Mouse (Mus musculus) layer of hippocampus, adult 8-10 months (tissue): ENCODE measurements around the gene Rasl2-9. TPM values are rescaled to one million over a fixed set of nuclear protein-coding genes. Genes with fewer than 3 reads are reported as not detected.
"Not testable (repeated sequence)": the region's sequence is repeated elsewhere in the genome, so short reads cannot be mapped to it uniquely, and the experiment has no call there.

Experiments
- DNase-seq, 2 experiments: peaks; one replicate each; pipeline ENCODE4 v3.0.0; 2022; ENCODE audit warnings: low spot score in 2 of 2
- total RNA-seq, 4 experiments: library from RNA; stranded (reverse); gene quantifications; 2 replicates each; pipeline ENCODE4 v1.2.4; 2022

Gene Rasl2-9
- 1 to 10 TPM in 1 of 4 experiments, under 1 TPM in 2, not detected in 1; 0.63 to 1.0 (median 0.77) TPM for total RNA-seq

- peak; percentile 50 to 61 for DNase-seq
These were observed at the start of gene Rasl2-9 for GRCm38 (mm10) chr7:5125549-5126406. Gene Rasl2-9 (minus strand): TSS chr7:5125950.

GRCm38 (mm10) chr7:5149570-5149969 is 23.8 kb upstream of the Rasl2-9 start, which contains the start of gene Vmn1r55:
Gene Vmn1r55 (minus strand): TSS chr7:5149670.
- not testable (repeated sequence) for DNase-seq

- DNase-seq: no peak
These were observed 672 bp downstream of the Rasl2-9 start for GRCm38 (mm10) chr7:5125078-5125477.

GRCm38 (mm10) chr7:5116850-5117249 is 8.9 kb downstream of the Rasl2-9 start, which contains the start of gene Rfpl4:
Gene Rfpl4 (minus strand): TSS chr7:5116950.
- no peak for DNase-seq

- DNase-seq: no peak
These were observed 13.0 kb downstream of the Rasl2-9 start for GRCm38 (mm10) chr7:5112701-5113100.

- no peak for DNase-seq
These were observed 16.4 kb downstream of the Rasl2-9 start for GRCm38 (mm10) chr7:5109301-5109700.

GRCm38 (mm10) chr7:5108272-5108671 is 17.5 kb downstream of the Rasl2-9 start:
- DNase-seq: no peak

- DNase-seq: no peak
These were observed 23.2 kb downstream of the Rasl2-9 start for GRCm38 (mm10) chr7:5102564-5102963.

GRCm38 (mm10) chr7:5101066-5101663 is 24.6 kb downstream of the Rasl2-9 start:
- no peak for DNase-seq

GRCm38 (mm10) chr7:5099796-5100195 is 26.0 kb downstream of the Rasl2-9 start:
- DNase-seq: no peak

- DNase-seq: no peak
These were observed 27.0 kb downstream of the Rasl2-9 start for GRCm38 (mm10) chr7:5098769-5099168.

- DNase-seq: no peak
These were observed 32.8 kb downstream of the Rasl2-9 start for GRCm38 (mm10) chr7:5092831-5093510.

GRCm38 (mm10) chr7:5092381-5092780 is 33.4 kb downstream of the Rasl2-9 start:
- no peak for DNase-seq

- DNase-seq: peak; percentile 64 to 68
These were observed 34.6 kb downstream of the Rasl2-9 start for GRCm38 (mm10) chr7:5091008-5091728.

- no peak for DNase-seq
These were observed 35.9 kb downstream of the Rasl2-9 start for GRCm38 (mm10) chr7:5089853-5090252.

GRCm38 (mm10) chr7:5087886-5088285 is 37.9 kb downstream of the Rasl2-9 start:
- no peak for DNase-seq

GRCm38 (mm10) chr7:5086921-5087440 is 38.8 kb downstream of the Rasl2-9 start:
- no peak for DNase-seq

GRCm38 (mm10) chr7:5085512-5085911 is 40.2 kb downstream of the Rasl2-9 start:
- no peak for DNase-seq

GRCm38 (mm10) chr7:5083325-5084105 is 42.2 kb downstream of the Rasl2-9 start:
- no peak for DNase-seq

- DNase-seq: no peak
These were observed 43.8 kb downstream of the Rasl2-9 start for GRCm38 (mm10) chr7:5081939-5082338.
